Mouse (Mus musculus): Measurements from ENCODE around the gene Rhot2. TPM values are rescaled to one million over a fixed set of nuclear protein-coding genes. Genes with fewer than 3 reads are reported as not detected.
A peak's percentile ranks its signal among the peaks of the same experiment; 100 is the strongest.

Rhot2 gene
- polyA plus RNA-seq, 1 experiment: 122 TPM

DNA sequence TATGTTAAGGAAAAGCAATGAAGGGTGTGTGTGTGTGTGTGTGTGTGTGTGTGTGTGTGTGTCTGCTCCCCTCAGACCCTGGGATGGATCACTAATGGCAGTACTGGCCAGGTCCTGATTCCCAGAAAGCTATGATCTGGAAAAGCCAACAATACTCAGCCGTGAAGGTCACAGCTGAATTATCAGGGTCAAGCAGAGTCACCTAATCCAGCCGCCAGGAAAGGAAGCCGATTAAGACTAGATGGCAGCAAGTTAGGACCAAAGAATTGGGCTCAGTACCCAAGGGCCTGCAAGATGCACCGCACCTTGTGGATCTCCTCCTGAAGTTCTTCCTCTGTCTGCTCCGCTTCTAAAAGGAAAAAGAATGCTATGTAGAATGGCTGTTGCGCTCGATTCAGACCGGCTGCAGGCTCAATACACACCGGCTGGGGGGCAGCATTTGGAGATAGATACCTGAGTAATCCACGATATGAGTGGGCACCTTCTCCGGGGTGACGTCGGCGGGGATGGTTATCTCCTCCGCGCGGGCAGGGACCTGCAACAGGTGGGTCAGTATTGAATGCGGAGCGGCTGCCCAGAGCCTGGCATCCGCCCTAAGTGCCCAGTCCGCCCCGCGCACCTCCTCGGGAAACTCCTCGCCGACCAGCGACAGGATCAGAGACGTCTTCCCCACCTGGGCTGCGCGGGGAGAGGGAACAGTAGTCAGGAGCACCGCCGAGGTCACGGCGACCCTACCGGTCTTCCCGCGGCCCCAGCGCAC lies 835 bp downstream of the Rhot2 start:
- DNase-seq (ENCODE audit: extremely low spot score in 1 of 2, low spot score in 1 of 2): no peak

- no peak for DNase-seq (ENCODE audit: extremely low spot score in 1 of 2, low spot score in 1 of 2)
These were observed 1.5 kb downstream of the Rhot2 start for GRCm38 (mm10) chr17:25843122-25843521.

DNA sequence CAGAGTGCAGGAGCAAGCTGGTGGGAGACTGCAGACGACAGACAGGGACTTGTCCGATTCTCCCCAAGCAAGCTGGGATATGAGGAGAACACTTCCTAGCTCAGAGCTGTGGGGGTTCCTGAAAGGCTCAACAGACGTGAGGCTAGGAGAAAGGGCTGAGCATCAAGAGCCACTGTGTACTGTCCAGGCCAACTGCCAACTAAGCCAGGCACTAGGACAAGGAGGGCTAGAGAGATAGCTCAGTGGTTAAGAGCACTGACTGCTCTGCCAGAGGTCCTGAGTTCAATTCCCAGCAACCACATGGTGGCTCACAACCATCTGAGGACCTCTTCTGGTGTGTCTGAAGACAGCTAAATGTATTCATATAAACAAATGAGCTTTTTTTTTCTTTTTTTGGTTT lies 2.1 kb downstream of the Rhot2 start:
- DNase-seq (ENCODE audit: extremely low spot score in 1 of 2, low spot score in 1 of 2): no peak

DNA sequence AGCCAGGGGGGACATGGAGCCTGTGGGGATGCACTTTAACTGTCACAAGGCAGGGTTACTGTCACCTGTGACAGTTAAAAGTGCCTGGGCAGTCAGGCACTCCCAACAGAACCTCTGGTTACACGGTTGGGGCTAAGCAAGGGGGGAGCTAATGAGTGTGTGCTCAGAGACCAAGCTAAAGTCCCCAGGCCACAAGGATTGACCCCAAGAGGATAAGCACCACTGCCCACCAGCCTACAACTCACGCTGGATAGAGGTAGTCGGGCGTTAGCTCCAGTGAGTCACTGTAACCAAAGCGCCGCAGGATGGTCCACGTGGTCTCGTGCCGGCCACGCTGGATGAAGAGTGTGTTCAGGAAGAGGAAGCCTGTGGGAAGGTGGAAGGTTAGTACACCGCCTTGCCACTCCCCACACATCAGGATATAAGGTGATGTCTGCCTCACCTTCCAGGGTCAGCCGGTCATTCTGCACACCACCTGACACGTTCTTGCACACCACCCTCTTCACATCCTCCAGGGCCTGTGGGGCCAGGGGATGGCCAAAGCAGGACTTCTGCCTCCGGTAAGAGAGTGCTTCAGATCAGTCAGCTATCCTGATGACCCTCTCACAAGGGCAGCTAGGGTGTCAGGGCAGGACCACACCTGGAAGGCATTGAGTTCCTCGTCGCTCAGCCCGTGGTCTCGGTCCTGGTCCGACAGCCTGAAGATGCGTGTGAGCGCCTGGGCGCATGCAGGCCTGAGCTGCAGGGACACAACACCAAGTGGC lies 3.4 kb downstream of the Rhot2 start, which contains the start of gene Gm20683:
TSS of gene Gm20683 (minus strand) at position 647 of the 764 bp plus-strand sequence.
- DNase-seq (ENCODE audit: extremely low spot score in 1 of 2, low spot score in 1 of 2): no peak

DNA sequence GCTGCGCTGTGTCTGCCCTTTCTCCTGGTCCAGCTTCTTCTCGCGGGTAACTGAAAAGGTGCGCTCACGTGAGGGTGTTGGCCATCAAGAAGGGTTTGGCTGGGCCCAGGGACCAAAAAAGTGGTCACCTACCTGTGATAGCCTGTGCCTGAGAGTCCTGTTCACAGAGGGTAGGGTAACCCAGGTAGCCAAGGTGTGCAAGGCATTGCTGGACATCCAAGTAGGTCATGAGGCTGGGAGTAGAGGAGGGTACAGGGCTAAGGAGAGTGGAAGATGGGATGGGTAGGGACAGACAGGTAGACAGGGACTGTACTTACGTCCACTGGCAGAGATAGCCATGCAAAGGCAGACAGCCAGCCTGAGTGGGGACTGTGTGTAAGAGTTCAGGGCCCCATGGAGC lies 4.1 kb downstream of the Rhot2 start:
- DNase-seq (ENCODE audit: extremely low spot score in 1 of 2, low spot score in 1 of 2): no peak

- DNase-seq (ENCODE audit: extremely low spot score in 1 of 2, low spot score in 1 of 2): no peak
These were observed 5.0 kb downstream of the Rhot2 start for GRCm38 (mm10) chr17:25839455-25840235.

DNA sequence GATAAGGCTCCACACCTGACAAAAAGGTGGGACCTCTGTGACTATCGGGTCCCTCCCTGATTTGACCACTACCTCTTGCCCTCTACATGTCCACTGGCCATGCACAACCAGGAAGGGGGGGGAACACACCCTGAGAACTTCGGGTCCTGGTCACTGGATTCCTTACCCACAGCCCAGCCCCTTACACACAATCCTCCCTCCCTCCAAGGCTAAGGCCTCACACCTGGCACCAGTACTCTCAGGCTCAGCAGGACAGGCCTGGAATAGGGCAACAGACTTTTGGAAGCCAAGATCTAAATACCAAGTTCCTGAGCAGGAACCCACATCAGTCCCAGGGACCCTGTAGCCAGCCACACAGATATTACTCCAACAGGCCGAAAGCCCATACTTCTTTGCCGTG lies 5.7 kb downstream of the Rhot2 start:
- DNase-seq (ENCODE audit: extremely low spot score in 1 of 2, low spot score in 1 of 2): no peak

DNA sequence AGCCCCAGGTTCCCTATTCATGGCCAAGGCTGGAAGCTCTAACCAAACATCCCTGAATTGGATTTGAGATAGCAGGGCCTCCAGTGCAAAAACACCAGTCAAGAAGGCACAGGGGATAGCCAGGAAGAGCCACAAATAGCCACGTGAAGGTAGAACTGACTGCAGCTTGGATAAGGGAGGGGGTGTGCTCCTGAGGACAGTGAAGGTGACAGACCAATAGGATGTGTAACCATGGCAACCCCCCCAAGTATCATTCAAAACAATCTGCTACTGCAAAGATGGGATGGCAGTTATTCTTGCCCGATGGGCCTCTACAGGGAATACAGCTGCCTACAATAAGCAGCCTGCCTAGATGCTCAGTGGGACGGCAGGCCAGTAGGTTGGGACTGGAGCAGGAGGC lies 7.1 kb downstream of the Rhot2 start:
- DNase-seq (ENCODE audit: extremely low spot score in 1 of 2, low spot score in 1 of 2): peak in 1 of 2 experiments; percentile 36

- peak in 1 of 2 experiments; percentile 89 for DNase-seq (ENCODE audit: extremely low spot score in 1 of 2, low spot score in 1 of 2)
These were observed 7.6 kb downstream of the Rhot2 start, which contains the start of gene Rhbdl1 for GRCm38 (mm10) chr17:25837076-25837410. Gene Rhbdl1, minus strand, starts transcription at chr17:25837295.

DNA sequence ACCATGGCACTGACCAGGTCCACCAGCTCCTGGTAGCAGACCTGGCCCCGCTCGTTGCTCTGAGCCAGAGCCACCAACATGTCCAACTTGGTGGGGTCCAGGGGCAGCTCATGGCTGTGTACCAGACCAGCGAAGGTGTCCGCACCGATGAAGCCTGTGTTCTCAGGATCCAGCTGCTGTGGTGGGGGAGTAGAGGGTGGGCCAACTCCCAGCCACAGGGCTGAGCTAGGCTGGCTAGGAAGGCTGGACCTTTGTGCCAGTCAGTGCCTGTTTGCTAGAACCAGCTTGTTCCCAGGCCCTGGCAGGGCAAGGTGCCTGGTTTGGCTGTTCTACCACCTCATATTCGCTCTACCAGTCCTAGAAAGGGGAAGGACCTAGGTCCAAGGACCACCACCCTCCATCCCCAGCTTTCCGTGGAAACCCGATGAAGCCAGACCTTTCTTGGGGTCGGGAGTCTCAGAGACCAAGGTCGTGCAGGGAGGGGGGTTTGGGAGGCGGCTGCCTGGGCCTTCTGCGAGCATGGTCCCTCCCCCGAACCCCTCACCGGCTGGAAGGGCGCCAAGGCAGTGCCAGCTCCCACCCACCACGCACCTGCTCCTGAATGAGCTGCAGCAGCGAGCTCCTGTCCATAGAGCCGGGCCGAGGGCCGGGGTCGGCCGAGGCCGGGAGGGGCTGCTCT lies 8.1 kb downstream of the Rhot2 start:
- DNase-seq (ENCODE audit: extremely low spot score in 1 of 2, low spot score in 1 of 2): peak in 1 of 2 experiments; percentile 29

DNA sequence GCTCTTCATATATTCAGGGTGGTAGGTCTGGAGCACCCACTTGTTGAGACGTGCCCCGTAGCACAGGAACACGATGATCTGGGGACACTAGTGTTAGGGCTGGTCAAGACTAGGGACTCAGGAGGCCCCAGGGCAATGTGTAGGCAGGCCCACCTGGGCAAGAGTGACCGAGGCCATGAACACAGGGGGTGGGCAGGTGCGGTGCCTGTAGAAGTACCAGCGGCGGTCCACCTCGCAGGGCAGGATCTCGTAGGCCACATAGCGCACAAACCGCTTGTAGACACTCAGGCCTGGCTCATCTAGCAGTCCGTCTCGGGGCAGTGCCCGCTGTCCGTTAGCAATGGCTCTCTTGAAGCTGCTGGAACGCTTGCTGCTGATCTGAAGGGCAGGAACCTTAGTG lies 8.8 kb downstream of the Rhot2 start:
- no peak for DNase-seq (ENCODE audit: extremely low spot score in 1 of 2, low spot score in 1 of 2)

DNA sequence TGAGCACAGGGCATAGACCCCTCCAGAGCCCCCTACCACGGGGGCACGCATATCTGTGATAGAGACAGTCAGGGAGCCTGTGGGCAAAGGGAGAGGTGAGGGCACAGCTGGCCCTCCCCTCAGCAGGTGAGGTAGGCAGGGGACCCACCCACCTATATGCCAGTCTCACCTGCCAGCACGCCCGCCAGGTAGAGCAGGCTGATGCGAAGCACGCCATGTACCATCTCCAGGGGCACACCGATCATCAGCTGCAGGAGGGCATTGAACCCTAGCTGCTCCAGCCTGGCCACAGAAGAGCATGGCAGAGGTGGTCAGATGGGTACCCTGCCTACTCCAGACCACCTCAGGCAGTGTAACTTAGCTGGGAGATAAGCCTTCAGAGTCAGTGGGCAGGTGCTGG lies 9.3 kb downstream of the Rhot2 start:
- no peak for DNase-seq (ENCODE audit: extremely low spot score in 1 of 2, low spot score in 1 of 2)

GRCm38 (mm10) chr17:25834595-25835222 lies 9.9 kb downstream of the Rhot2 start:
- DNase-seq (ENCODE audit: extremely low spot score in 1 of 2, low spot score in 1 of 2): no peak

DNA sequence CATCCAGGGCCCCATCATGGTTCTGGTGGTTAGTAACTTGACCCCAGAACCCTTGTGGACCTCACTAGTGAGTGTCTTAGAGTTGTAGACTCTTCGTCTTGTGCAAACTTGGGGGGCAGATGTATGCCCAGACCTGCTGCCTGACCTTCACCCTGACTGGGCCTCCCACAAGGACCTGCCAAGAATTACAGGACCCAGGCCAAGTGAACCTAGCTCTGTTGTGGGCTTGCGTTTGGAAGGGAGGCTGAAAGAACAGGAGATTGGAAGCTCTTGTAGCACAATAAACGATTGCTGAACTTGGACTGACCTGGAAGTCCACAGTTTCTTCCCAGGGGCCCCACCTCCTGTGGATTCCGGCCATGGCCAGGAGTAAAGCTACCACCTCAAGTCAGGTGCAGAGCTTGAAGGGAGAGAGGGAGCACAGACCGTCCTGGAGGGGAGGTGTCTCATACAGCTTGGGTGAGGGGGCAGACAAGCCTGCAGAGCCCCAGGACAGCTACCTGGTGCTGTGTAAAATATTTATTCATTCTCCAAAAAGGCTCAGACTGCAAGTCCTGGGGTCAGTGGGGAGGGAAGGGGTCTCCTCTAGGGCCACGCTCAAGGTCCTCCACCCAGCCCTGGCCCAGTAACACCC lies 10.6 kb downstream of the Rhot2 start:
- DNase-seq (ENCODE audit: extremely low spot score in 1 of 2, low spot score in 1 of 2): no peak

DNA sequence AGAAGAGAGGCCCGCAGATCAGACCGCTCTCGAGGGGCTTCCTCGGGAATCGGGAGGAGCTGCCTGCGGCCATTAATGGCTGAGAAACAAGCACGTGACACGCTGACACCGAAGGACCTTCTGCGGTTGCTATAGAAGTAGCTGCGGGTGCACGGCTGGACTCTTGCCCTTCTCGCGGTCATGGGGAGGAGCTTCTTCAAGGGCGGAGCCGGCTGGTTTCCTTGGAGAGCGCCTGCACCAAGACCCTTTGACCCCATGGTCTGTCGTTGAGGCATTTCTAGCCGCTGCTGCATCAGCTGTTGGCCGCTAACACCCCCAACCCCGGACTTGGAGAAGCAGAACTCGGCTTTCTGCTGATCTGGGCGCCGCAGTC lies 11.4 kb downstream of the Rhot2 start, which contains the start of gene Stub1:
TSS of gene Stub1 (minus strand) at position 114 of the 373 bp plus-strand sequence.
- DNase-seq (ENCODE audit: extremely low spot score in 1 of 2, low spot score in 1 of 2): peak; percentile 83 to 84

DNA sequence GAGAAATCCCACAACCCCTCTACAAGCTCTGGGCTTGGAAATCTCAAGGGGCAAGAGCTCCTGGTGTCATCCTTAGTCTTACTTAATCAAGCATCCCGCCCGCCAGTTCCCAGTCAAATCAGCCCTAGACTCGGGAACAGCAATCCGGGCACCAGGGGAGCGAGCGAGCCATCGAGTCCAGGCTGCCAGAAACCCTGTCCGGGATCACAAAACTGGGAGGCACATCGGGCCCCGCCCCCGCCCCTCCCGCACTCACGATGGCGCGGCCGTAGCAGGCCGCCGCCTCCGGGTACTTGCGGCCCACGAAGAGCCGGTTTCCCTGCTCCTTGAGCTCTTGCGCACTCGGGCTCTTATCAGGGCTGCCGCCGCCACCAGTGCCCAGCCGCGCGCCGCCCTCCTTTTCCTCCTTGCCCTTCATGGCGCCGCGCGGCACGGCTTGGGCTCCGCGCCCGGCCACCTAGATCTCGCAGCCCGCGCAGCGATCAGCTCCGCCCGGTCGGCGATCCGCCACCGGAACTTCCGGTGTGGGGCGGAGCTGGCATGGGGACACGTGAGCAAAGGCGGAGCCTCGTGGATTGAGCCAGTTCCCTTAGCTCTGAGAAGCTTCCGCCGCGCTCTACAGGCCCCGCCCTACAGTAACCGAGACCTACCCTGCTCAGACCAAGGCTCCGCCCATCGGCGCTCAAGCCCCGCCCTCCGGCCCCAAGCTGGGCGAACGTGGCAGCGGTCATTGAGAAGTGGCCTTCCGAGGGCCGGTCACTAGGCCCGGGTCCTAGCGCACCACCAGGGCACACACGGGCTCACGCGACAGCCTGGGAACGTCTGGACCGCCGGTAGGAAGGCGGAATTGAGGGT lies 12.0 kb downstream of the Rhot2 start:
- peak; percentile 98 to 99 for DNase-seq (ENCODE audit: extremely low spot score in 1 of 2, low spot score in 1 of 2)

DNA sequence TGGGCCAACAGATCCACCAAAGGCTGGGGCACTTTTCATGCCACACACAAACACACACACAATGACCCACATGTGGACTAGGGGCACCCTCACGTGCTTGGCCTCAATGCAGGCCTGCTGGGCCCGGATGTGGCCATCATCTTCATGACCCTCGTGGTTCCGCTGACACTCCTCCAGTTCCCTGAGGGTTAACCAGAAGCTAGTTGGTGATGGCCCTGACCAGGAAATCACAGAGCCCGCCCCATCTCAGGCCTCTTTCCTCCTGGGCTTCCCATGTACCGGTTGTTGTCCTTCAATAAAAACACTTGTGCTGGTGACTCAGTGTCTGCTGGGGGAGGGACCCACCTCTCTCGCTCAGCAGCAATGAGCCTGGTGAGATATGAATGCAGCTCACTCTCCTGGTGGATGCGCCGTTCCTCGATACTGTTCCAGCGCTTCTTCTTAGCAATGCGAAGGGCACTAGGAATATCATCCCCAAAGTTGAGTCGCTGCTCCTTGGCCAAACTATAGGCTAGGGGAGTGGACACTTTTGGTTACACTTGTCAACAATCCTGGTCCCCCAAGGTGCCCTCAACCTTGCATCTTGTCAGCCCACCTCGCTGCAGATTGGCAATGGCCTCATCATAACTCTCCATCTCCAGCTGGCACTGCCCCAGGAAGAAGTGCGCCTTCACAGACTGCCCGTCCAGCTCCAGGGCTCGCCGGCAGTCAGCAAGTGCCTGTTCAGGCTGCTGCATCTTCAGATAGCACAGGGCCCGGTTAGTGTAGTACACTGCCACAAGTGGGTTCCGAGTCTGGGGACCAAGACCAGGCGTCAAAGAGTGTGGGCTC lies 13.0 kb downstream of the Rhot2 start:
- no peak for DNase-seq (ENCODE audit: extremely low spot score in 1 of 2, low spot score in 1 of 2)

Measured in frontal cortex, adult 2 months (tissue).